Mouse (Mus musculus): ENCODE data around the gene Slc9a9. TPM values are rescaled to one million over a fixed set of nuclear protein-coding genes. Genes with fewer than 3 reads are reported as not detected.

Slc9a9 gene
- polyA plus RNA-seq, 1 experiment from 2014 or later = 2.7 TPM

DNA sequence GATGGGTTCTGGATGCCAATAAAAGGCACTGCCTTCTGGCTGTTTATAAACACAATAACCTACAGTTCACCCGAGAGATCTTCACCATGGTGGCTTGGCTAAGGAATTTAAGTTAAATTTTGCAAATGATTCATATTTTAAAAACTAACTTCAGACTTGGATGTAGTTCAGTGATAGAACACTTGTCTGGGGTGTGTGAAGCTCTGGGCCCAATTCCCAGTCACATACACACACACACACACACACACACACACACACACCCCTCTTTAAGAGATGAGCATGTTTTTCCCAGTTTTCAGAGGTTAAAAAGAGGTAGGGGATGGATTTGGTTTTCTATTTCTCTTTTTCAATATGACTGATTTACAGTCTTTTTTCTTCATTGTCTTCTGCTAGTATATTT is 15.9 kb downstream of the Slc9a9 start:
- Histone ChIP-seq H3K9ac (no peak overlapping the region), H3K27ac (replicated peaks) (no peak overlapping the region), H3K4me3 (replicated peaks) (no peak overlapping the region), H3K27me3 (no peaks in the 10 kb centered on the region), H3K4me2 (no peak overlapping the region), H3K4me1 (replicated peaks) (0 out of 2 replicates have a peak, but pooled peaks cover 3% of the 10 kb centered on the region), H3K9me3 (replicated peaks) (no peaks in the 10 kb centered on the region), H3K36me3 (replicated peaks) (no peaks in the 10 kb centered on the region)
- WGBS (ENCODE audit: insufficient replicate concordance) = 47% methylated on average over 1 of the region's 1 CpGs
- ATAC-seq (ENCODE audit: insufficient read depth) = no peak

DNA sequence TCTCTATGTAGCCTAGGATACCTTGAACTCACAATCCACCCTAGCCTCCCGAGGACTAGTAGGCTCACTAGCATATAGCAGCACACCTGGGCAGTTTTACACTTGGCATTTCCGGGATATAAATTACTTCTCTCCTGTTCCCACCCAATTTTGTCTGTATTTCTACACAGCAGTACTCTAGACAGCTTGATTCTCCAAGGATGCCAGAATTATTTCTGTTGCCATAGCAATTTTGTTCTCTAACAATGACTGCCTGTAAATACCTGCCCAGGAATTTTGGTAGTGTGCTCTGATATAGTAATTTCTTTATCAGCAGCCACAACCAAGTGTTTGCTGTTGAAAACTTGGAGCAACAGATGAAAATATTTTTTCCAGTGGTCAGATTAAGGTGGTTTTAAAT is 16.7 kb downstream of the Slc9a9 start:
- no peaks in the 10 kb centered on the region for H3K9me3 ChIP-seq (replicated peaks)
- no peaks in the 10 kb centered on the region for H3K27me3 ChIP-seq
- H3K36me3 ChIP-seq (replicated peaks) = no peaks in the 10 kb centered on the region
- ATAC-seq (ENCODE audit: insufficient read depth) = no peak
- H3K27ac ChIP-seq (replicated peaks) = no peak overlapping the region
- 64% methylated on average over 2 of the region's 2 CpGs for WGBS (ENCODE audit: insufficient replicate concordance)
- H3K4me1 ChIP-seq (replicated peaks) = peaks cover 5% of the 10 kb centered on the region
- no peak overlapping the region for H3K9ac ChIP-seq
- H3K4me2 ChIP-seq = no peak overlapping the region
- no peak overlapping the region for H3K4me3 ChIP-seq (replicated peaks)

DNA sequence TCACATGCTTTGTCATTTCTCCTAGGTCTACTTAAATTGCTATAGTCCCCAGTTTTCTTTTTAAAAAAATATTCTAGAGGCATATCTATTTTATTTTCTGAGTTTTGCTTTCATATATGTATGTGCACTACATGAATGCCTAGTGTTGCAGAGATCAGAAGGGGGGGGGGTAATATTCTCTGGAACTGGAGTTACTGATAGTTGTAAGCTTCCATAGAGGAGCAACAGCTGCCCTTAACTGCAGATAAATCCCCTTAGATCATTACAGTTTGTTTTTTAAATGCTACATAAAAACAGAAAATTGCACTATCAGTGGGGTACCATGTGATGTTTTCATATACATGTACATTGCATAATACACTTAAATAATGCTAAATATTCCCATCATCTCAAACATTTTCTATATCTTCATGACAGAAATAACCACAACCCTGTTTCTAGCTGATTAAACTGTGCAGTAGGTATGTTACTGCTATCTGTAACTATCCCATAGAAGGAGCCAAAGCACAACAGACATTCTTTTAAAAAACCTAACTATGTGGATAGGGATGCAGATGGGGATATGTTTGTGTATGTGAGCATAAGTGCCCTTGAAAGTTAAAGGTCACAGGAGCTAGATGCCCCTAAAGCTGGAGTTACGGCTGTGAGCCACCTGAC is 17.6 kb downstream of the Slc9a9 start:
- no peaks in the 10 kb centered on the region for H3K9me3 ChIP-seq (replicated peaks)
- peak; percentile 40; the same call in 1 of the 2 replicates for ATAC-seq (ENCODE audit: insufficient read depth)
- WGBS (ENCODE audit: insufficient replicate concordance) = 84% methylated on average over 1 of the region's 1 CpGs
- no peaks in the 10 kb centered on the region for H3K36me3 ChIP-seq (replicated peaks)
- no peak overlapping the region for H3K27ac ChIP-seq (replicated peaks)
- H3K27me3 ChIP-seq = no peaks in the 10 kb centered on the region
- no peak overlapping the region for H3K4me3 ChIP-seq (replicated peaks)
- no peak overlapping the region for H3K9ac ChIP-seq
- H3K4me2 ChIP-seq = no peak overlapping the region
- peaks cover 10% of the 10 kb centered on the region for H3K4me1 ChIP-seq (replicated peaks)

GRCm38 (mm10) chr9:94691311-94692087 is 21.8 kb downstream of the Slc9a9 start:
- WGBS (ENCODE audit: insufficient replicate concordance) = 15% methylated on average over 10 of the region's 10 CpGs
- no peaks in the 10 kb centered on the region for H3K36me3 ChIP-seq (replicated peaks)
- H3K4me3 ChIP-seq (replicated peaks) = no peak overlapping the region
- H3K4me1 ChIP-seq (replicated peaks) = peaks cover 48% of the 10 kb centered on the region
- H3K9ac ChIP-seq = no peak overlapping the region
- H3K4me2 ChIP-seq = no peak overlapping the region
- H3K9me3 ChIP-seq (replicated peaks) = no peaks in the 10 kb centered on the region
- H3K27ac ChIP-seq (replicated peaks) = 0 out of 2 replicates have a peak overlapping the region, but pooled peaks have one; percentile 0
- no peaks in the 10 kb centered on the region for H3K27me3 ChIP-seq
- ATAC-seq (ENCODE audit: insufficient read depth) = peak; percentile 27; the same call in 1 of the 2 replicates

DNA sequence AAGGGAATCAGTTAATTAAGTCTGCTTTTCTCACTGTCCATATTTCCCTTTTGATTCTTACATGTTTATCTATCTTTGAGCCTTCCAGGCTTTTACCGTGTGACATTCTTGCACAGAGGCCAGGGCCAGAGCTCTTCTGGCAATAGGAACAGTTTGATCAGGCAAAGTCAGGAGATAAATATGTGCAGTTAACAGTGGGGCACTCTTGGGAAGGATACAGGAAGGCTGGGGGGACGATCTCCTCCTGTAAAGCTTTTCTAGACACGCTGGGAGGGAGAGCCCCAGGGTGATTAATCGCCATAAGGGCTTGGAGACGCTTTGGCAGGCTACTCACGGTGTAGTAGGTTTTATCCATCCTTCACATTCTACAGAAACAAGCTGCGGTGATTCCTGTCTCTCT is 22.4 kb downstream of the Slc9a9 start:
- no peaks in the 10 kb centered on the region for H3K27me3 ChIP-seq
- no peaks in the 10 kb centered on the region for H3K36me3 ChIP-seq (replicated peaks)
- H3K4me1 ChIP-seq (replicated peaks) = peaks cover 54% of the 10 kb centered on the region
- H3K9me3 ChIP-seq (replicated peaks) = no peaks in the 10 kb centered on the region
- no peak for ATAC-seq (ENCODE audit: insufficient read depth)
- H3K4me3 ChIP-seq (replicated peaks) = no peak overlapping the region
- peak overlapping the region; percentile 21 for H3K27ac ChIP-seq (replicated peaks)
- WGBS (ENCODE audit: insufficient replicate concordance) = 7% methylated on average over 7 of the region's 7 CpGs
- no peak overlapping the region for H3K9ac ChIP-seq
- H3K4me2 ChIP-seq = peak overlapping the region; percentile 5; the same call in 1 of the 2 replicates

- H3K4me2 ChIP-seq = peak overlapping the region; percentile 44
- peaks cover 59% of the 10 kb centered on the region for H3K4me1 ChIP-seq (replicated peaks)
- ATAC-seq (ENCODE audit: insufficient read depth) = peak; percentile 47
Observed at GRCm38 (mm10) chr9:94694243-94694642, 24.5 kb downstream of the Slc9a9 start.

DNA sequence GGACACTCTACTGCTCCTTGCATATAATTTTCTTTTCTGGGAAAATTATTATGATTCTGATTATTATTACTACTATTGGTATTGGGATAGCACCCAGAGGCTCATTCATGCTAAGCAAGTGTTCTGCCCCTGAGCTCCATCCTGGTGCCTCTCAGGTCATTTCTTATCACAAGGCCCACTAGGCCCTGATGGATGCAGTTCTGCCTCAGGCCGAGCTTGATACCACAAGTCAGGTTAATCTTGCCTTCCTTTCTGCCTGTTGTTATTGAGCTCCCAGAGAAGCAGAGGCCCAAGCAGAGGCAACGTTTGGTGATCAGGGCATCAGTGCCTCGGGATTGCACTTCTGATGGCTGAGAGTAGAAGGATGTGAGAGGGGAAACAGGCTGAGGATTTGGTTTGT is 25.3 kb downstream of the Slc9a9 start:
- H3K9me3 ChIP-seq (replicated peaks) = no peaks in the 10 kb centered on the region
- H3K4me3 ChIP-seq (replicated peaks) = no peak overlapping the region
- H3K27me3 ChIP-seq = no peaks in the 10 kb centered on the region
- no peak overlapping the region; the same call in 1 of the 2 replicates for H3K9ac ChIP-seq
- H3K36me3 ChIP-seq (replicated peaks) = no peaks in the 10 kb centered on the region
- peak overlapping the region; percentile 44 for H3K4me2 ChIP-seq
- ATAC-seq (ENCODE audit: insufficient read depth) = peak; percentile 67
- H3K4me1 ChIP-seq (replicated peaks) = peaks cover 59% of the 10 kb centered on the region
- H3K27ac ChIP-seq (replicated peaks) = peak overlapping the region; percentile 64
- 22% methylated on average over 3 of the region's 3 CpGs for WGBS (ENCODE audit: insufficient replicate concordance)

More at GRCm38 (mm10) chr9:94694243-94694642, 24.5 kb downstream of the Slc9a9 start:
- Histone ChIP-seq H3K4me3 (replicated peaks) (no peak overlapping the region), H3K9me3 (replicated peaks) (no peaks in the 10 kb centered on the region), H3K9ac (no peak overlapping the region; the same call in 1 of the 2 replicates), H3K36me3 (replicated peaks) (no peaks in the 10 kb centered on the region), H3K27me3 (no peaks in the 10 kb centered on the region), H3K27ac (replicated peaks) (peak overlapping the region; percentile 64; the same call in 1 of the 2 replicates)
- 22% methylated on average over 4 of the region's 4 CpGs for WGBS (ENCODE audit: insufficient replicate concordance)

GRCm38 (mm10) chr9:94696539-94697079 is 26.9 kb downstream of the Slc9a9 start:
- Histone ChIP-seq H3K9ac (no peak overlapping the region), H3K4me2 (peak overlapping the region; percentile 35), H3K4me3 (replicated peaks) (no peak overlapping the region), H3K9me3 (replicated peaks) (no peaks in the 10 kb centered on the region), H3K27me3 (no peaks in the 10 kb centered on the region), H3K27ac (replicated peaks) (0 out of 2 replicates have a peak overlapping the region, but pooled peaks have one; percentile 15), H3K36me3 (replicated peaks) (no peaks in the 10 kb centered on the region), H3K4me1 (replicated peaks) (peaks cover 53% of the 10 kb centered on the region)
- 20% methylated on average over 9 of the region's 9 CpGs for WGBS (ENCODE audit: insufficient replicate concordance)
- peak; percentile 69 for ATAC-seq (ENCODE audit: insufficient read depth)

DNA sequence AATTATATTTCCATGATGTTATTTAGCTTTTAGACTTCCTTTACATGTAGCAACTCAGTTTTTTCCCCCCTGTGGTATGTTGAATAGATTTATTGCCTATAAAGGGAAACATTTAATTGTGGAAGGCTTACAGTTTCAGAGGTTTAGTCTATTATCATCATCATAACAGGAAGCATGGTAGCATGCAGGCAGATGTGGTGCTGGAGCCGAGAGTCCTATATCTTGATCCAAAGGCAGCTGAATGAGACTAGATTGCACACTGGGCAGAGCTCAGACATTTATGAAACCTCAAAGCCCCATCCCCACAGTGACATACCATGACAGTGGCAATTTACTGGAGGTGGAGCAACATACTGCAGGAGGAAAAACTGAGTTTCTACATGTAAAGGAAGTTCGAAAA is 28.5 kb downstream of the Slc9a9 start:
- no peaks in the 10 kb centered on the region for H3K36me3 ChIP-seq (replicated peaks)
- H3K9ac ChIP-seq = no peak overlapping the region
- H3K9me3 ChIP-seq (replicated peaks) = no peaks in the 10 kb centered on the region
- H3K4me2 ChIP-seq = no peak overlapping the region
- no peak overlapping the region for H3K4me3 ChIP-seq (replicated peaks)
- no peak overlapping the region for H3K27ac ChIP-seq (replicated peaks)
- ATAC-seq (ENCODE audit: insufficient read depth) = no peak
- no peaks in the 10 kb centered on the region for H3K27me3 ChIP-seq
- H3K4me1 ChIP-seq (replicated peaks) = peaks cover 44% of the 10 kb centered on the region
- WGBS (ENCODE audit: insufficient replicate concordance) = 31% methylated on average over 2 of the region's 2 CpGs

DNA sequence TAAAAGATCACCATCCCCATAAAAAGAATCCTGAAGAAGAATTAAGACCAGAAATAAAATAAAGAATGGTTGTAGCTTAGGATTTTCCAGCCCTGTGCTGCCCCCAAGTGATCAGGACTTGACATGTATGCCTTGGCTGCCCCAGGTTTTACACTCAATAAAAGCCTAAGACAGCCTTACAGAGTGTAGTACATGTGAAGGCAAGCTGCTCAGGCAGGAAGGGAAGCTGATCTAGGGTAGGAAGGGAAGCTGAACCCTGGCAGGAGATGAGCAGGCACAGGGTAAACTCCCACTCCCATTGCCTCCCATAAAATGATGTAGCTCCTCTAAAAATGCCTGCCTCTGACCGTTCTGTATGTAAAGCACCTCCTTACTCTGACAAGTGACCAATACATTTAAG is 30.8 kb downstream of the Slc9a9 start:
- Histone ChIP-seq H3K9me3 (replicated peaks) (no peaks in the 10 kb centered on the region), H3K36me3 (replicated peaks) (no peaks in the 10 kb centered on the region), H3K27me3 (no peaks in the 10 kb centered on the region), H3K4me1 (replicated peaks) (peaks cover 20% of the 10 kb centered on the region), H3K4me3 (replicated peaks) (no peak overlapping the region), H3K4me2 (no peak overlapping the region), H3K27ac (replicated peaks) (no peak overlapping the region), H3K9ac (no peak overlapping the region)
- no peak for ATAC-seq (ENCODE audit: insufficient read depth)
- 70% methylated on average over 1 of the region's 1 CpGs for WGBS (ENCODE audit: insufficient replicate concordance)

- Histone ChIP-seq H3K4me1 (replicated peaks) (peaks cover 13% of the 10 kb centered on the region), H3K4me2 (no peak overlapping the region), H3K36me3 (replicated peaks) (no peaks in the 10 kb centered on the region), H3K9ac (no peak overlapping the region), H3K9me3 (replicated peaks) (no peaks in the 10 kb centered on the region), H3K27me3 (no peaks in the 10 kb centered on the region), H3K27ac (replicated peaks) (no peak overlapping the region), H3K4me3 (replicated peaks) (no peak overlapping the region)
- WGBS (ENCODE audit: insufficient replicate concordance) = 56% methylated on average over 6 of the region's 6 CpGs
- ATAC-seq (ENCODE audit: insufficient read depth) = no peak
Observed at GRCm38 (mm10) chr9:94701193-94701869, 31.6 kb downstream of the Slc9a9 start.
